Comparison of ENCODE assay signal across 21 mouse cellular contexts in genomic region chr15:8721005-8721404, GRCm38 (mm10).
"Had no signal": no experiment of that assay in that cellular context is flagged by ENCODE, and none has a peak within 500 bp of the region (broad histone marks: within the 10 kb centered on the region; RNA-seq: fewer than 3 reads in every experiment).

No protein-coding gene starts in this region.

- H3K4me2 ChIP-seq: lung, embryonic 14.5 days; midbrain, embryonic 12.5 days; neural tube, embryonic 13.5 days; neural tube, embryonic 15.5 days; stomach, embryonic 15.5 days had no signal

- H3K9me3 ChIP-seq: midbrain, embryonic 10.5 days; midbrain, embryonic 12.5 days; neural tube, embryonic 13.5 days; neural tube, embryonic 15.5 days; stomach, embryonic 15.5 days had no signal

- H3K9ac ChIP-seq: liver, postnatal 0 days; lung, embryonic 14.5 days; midbrain, embryonic 12.5 days; neural tube, embryonic 13.5 days; neural tube, embryonic 15.5 days; stomach, embryonic 15.5 days had no signal

- DNase-seq: liver, postnatal 0 days; lung, embryonic 14.5 days; lung, postnatal 10 days; lung, postnatal 4 days; midbrain, embryonic 14.5 days; retina, postnatal 1 day; right cerebral cortex, adult 18-20 months; right cerebral cortex, postnatal 25 days; right cerebral cortex, postnatal 4 days; spleen, adult 18-20 months; thymus, adult 2 months; thymus, postnatal 25 days; thymus, postnatal 4 days had no signal

- H3K4me1 ChIP-seq: stomach, embryonic 15.5 days had no signal

- H3K27me3 ChIP-seq: midbrain, embryonic 12.5 days; neural tube, embryonic 13.5 days; neural tube, embryonic 15.5 days; stomach, embryonic 15.5 days had no signal

- H3K4me3 ChIP-seq: midbrain, embryonic 10.5 days; midbrain, embryonic 12.5 days; myocyte; neural tube, embryonic 13.5 days; neural tube, embryonic 15.5 days; stomach, embryonic 15.5 days had no signal

- H3K36me3 ChIP-seq: midbrain, embryonic 10.5 days; midbrain, embryonic 12.5 days; neural tube, embryonic 13.5 days; neural tube, embryonic 15.5 days; stomach, embryonic 15.5 days had no signal

- H3K27ac ChIP-seq: midbrain, embryonic 10.5 days; midbrain, embryonic 12.5 days; neural tube, embryonic 13.5 days; neural tube, embryonic 15.5 days; stomach, embryonic 15.5 days; stomach, postnatal 0 days had no signal

- ATAC-seq: liver, postnatal 0 days; midbrain, embryonic 16.5 days had no signal
